Mouse (Mus musculus): ENCODE results near the gene Fgfr3.

GRCm38 (mm10) chr5:33688278-33689220, 32.9 kb upstream of the Fgfr3 start:
- TF ChIP-seq CTCF (IDR thresholded peaks at IDR 0.05; ENCODE audit: control insufficient read depth, insufficient read depth, low read length) (no peak), POLR2A (IDR thresholded peaks at IDR 0.05; ENCODE audit: borderline replicate concordance, control insufficient read depth, low read depth, low read length) (no peak)

All from bone marrow, adult 2 months (tissue).